Mouse (Mus musculus): ENCODE results near the gene H1foo.

DNA sequence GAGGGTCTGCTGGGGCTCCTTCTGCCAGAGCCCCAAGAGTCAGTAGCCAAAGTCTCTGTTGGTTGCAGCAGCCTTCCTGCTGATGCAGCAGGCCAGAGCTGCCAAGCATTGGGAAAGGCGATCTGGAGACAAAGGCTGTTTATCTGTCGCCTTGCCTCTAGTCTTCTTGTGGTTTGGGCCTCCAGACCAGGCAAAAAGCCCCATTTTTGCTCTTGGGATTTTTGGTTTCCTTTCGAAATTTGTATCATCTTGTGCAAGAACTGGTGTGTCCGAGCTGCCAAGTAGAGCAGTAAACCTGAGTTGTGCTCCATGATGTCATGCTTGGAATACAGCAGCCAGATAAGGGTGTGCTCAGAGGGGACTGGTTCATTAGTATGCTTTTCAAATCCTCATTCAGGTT, 47.6 kb upstream of the H1foo start:
- TF ChIP-seq CTCF (IDR thresholded peaks at IDR 0.05; ENCODE audit: low read depth), result no peak
- no peak for TF ChIP-seq EP300 (IDR thresholded peaks at IDR 0.05; ENCODE audit: low read depth)

All from heart, postnatal 0 days (tissue).